Mouse (Mus musculus): ENCODE measurements around the gene Foxn1. TPM values are rescaled to one million over a fixed set of nuclear protein-coding genes. Genes with fewer than 3 reads are reported as not detected.

Gene Foxn1
- polyA plus RNA-seq, 2 experiments from 2014 or later: 0.09 TPM; not detected in 1

- ATAC-seq: no peak
Measured at GRCm38 (mm10) chr11:78399680-78400079, 13.3 kb upstream of the Foxn1 start.

DNA sequence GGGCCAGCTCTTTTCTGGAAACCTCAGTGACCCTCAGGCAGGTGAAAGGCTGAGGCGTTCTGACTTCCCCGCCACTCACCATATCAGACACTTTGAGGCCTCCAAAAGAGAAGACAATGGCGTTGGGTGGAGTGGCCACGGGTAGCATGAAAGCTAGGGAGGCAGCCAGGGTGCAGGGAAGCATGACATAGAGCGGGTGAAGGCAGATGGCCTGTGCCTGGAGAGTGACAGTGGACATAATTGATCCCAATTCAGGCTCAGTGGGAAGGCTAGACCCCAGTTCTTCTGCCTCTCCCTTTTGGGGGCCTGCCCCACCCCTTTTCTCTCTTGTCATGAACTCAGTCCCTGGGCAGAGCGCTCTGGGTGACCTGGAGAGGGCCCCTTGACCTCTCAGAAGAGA is 11.9 kb upstream of the Foxn1 start:
- no peak for ATAC-seq

DNA sequence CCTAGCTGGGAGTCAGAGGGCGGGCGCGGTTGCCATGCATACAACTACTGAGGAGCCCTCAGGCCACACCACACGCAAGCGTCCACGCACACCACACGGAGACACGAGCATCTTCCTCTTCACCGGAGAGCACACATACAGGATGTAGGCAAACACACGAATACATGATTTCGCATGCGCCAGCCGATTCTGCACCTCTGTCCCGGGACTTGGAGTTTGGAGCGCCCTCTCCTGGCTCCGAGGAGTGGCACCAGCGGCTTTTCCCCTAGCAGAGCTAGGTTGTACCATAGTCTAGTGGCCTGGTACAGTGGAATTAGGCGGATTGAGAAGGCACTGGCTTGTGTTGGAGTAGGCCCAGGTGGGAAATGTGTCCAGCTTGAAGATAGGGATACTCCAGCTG is 11.0 kb upstream of the Foxn1 start:
- ATAC-seq: peak; percentile 60

- ATAC-seq: no peak
Measured at GRCm38 (mm10) chr11:78396950-78397349, 10.6 kb upstream of the Foxn1 start.

DNA sequence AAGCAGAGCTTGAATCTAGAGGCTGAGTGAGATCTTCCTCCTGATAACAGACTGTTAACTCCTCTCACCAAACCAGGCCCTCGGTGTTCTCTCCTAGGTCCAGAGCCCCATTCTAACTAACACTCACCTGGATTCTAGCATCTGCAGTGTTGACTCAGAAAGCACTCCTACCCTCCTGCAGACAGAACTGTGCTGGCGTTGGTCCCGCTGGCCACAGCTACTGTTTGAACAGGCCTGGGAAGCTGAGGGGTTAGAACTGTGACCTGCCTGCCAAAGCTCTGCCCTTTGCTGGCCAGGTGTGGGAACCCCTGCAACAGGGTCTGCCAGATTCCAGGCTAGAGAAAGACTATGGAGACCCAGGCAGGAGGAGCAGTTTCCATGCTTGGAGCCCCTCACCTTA is 6.4 kb upstream of the Foxn1 start:
- no peak for ATAC-seq

DNA sequence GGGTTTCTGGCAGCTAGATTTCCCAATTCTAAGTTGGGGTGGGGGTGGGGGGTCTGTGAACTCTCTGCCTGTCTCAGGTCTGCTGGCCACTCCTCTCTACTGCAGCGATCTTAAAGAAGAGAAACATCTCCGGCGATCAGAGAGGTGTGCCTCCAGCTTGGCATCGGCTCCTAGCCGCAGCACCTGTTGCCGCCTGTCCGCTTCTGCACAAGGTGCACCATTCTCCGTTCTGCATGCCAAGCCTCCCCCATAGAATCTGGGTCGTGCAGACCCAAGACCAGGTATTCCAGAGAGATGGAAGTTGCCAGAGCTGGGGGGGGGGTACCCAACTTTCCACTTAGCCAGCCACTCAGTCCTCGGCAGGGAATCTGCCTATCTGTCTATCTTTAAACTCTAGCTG is 582 bp downstream of the Foxn1 start:
- no peak for ATAC-seq

GRCm38 (mm10) chr11:78382701-78383100 is 3.7 kb downstream of the Foxn1 start:
- ATAC-seq: no peak

- no peak for ATAC-seq
Measured at GRCm38 (mm10) chr11:78382286-78382685, 4.1 kb downstream of the Foxn1 start.

GRCm38 (mm10) chr11:78380996-78381395 is 5.4 kb downstream of the Foxn1 start:
- no peak for ATAC-seq

- ATAC-seq: no peak
Measured at GRCm38 (mm10) chr11:78380351-78380750, 6.0 kb downstream of the Foxn1 start.

GRCm38 (mm10) chr11:78377549-78378159 is 8.7 kb downstream of the Foxn1 start:
- ATAC-seq: no peak

DNA sequence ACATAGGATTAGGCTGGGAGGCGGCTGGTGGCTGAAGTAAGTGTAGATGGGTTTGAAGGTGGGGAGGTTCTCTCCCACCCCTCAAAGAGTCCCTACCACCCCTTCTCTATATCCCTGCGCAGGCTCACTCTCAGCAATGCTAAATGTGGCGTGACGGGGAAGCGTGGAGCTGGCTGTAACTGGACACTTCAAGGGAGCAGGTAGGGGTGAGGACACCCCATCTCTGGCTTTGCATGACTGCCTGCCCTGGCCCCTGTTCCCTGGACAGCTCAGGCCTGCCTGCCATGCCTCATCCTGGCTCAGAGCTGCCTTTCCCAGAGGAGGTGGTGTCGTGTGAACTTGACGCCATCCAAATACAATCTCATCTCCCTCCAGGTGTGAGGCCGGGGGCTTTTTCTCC is 12.2 kb downstream of the Foxn1 start:
- ATAC-seq: no peak

GRCm38 (mm10) chr11:78372610-78373009 is 13.7 kb downstream of the Foxn1 start:
- no peak for ATAC-seq

DNA sequence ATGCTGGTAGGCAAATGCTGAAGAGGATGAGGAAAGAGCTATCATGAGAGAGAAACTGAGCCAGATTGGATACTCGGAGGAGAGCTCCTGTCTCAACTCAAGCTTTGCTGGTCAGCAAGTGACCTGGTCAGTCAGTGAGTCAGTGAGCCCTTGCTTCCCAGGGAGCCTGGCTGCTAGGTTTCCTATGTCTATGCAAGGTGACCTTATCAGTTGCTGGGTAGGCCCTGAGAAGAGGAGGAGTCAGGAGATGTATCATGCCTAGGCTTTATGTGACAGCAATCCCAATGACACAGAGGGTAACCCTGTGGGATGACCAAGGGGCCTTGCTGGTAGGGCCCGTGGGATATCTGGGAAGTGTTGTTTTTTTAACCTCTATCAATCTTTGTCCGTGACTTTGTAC is 14.2 kb downstream of the Foxn1 start:
- ATAC-seq: no peak

DNA sequence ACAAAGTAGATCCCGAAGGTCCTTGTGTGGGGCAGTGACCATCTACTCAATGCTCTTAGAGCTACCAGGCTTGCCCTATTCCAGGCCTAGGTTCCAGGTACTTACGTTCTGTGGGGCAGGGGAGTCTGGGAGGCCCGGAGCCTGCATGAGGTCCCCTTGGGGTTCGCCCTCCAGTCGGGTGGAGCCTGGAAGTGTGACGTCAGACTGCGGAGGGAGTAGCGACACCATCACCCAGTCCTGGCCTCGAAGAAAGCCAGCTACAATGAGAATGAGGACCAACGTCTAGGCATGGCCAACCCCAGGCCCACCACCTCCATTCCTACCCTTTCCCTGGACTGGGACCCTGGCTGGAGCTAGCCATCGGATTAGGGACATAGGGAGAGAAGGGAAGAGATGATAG is 14.6 kb downstream of the Foxn1 start:
- ATAC-seq: no peak

GRCm38 (mm10) chr11:78370389-78370788 is 16.0 kb downstream of the Foxn1 start:
- no peak for ATAC-seq

- no peak for ATAC-seq
Measured at GRCm38 (mm10) chr11:78367456-78368225, 18.7 kb downstream of the Foxn1 start.

GRCm38 (mm10) chr11:78364103-78364502 is 22.3 kb downstream of the Foxn1 start:
- ATAC-seq: no peak

DNA sequence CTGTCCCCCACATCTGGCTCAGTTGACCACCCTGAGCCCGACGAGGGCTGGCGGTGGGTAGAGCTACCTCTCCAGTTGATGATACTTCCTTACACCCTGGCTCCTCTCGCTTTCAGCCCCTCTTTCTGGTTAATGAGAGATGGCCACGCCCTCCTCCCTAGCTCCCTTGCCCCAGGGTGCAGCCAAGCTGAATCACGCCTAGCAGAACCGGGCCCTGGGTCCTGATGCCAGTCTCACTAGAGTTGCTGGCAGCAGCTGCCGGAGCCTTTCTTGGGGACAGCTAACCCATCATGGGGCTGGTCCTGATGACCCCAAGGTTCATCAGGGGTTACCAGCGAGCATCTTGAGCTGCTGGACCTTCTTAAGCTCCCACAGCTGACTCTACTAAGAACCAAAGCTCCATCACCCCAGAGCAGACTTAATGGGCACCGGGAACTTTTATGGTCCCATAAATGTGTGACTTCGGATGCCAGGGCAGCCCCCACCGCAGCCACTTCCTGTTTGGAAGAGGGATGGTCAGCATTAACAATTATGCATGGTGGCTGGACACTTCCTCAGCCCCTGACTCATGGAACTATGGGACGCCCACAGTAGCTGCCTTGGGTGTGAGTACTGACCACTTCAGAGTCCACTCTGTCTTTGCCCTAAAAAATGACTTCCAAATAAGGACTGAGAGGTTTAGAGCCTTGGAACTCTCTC is 22.9 kb downstream of the Foxn1 start:
- ATAC-seq: no peak

- ATAC-seq: no peak
Measured at GRCm38 (mm10) chr11:78360789-78361131, 25.6 kb downstream of the Foxn1 start.

- ATAC-seq: peak; percentile 97
Measured at GRCm38 (mm10) chr11:78360125-78360788, 26.1 kb downstream of the Foxn1 start.

DNA sequence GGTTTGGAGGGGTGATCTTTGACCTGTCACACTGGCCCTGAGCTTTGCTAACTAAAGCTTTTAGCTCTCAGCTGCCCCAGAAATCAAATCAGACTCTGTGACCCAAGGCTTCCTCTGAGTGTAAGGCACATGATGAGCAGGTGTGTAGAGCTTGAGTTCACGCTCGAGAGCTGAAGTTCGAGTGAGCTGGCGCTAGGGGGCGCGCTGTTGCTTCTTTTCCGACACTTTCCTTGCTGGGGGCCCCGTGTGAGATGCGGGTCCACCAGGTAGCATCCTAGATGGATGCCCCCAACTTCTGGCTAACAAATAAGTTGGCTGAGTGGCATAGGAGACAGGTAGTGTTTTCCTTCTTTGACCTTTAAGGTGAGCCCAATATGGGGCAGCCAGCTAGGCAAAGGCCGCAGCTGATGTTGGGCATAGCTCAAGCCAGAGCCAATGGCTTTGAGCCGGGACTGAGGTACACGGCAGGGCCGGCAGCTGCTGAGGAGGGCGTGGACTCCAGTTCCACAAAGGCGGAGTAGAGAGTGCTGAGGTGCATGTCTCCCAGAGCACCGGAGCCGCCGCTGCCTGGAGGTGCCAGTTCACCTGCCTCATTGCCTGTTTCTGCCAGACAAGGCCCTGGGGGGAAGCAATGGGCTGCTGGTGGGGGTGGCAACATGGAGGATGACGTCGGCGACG is 27.9 kb downstream of the Foxn1 start:
- ATAC-seq: no peak

Data from CD4-positive, CD25-positive, alpha-beta regulatory T cell, adult 4 months (primary cell).